Mouse (Mus musculus): ENCODE data around the gene Crygn.

Gene Crygn

DNA sequence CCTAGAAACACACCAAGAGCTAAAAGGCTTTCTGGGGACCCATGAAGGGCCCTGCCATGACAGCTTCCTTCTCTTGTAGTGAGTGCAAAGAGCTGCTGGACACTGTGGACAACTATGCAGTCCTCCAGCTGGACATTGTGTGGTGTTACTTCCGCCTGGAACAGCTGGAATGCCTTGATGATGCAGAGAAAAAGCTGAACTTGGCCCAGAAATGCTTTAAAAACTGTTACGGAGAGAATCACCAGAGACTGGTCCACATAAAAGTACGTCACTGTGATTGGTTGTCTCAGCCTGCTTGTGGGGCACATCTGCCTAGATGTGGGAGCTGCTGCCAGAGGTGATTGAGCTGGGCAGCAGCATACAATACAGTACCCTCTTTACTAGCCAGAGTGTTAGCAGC lies 56.5 kb downstream of the Crygn start:
- DNase-seq: no peak
